Mouse (Mus musculus) heart, postnatal 0 days (tissue): ENCODE measurements around the gene Psme4. TPM values are rescaled to one million over a fixed set of nuclear protein-coding genes. Genes with fewer than 3 reads are reported as not detected.

ENCODE experiments used
- ATAC-seq: fragments of 200-750 bp; cut with Nextera tagmentation; 2 replicates; pipeline ENCODE4 v1.8.0; 2017; ENCODE audit warnings: low read depth, moderate number of reproducible peaks, moderate library complexity; ENCODE audit not compliant: insufficient read depth
- DNase-seq: peaks from one replicate; pipeline ENCODE4 v3.0.0-alpha.2; 2016; ENCODE audit warnings: low spot score
- H3K27ac ChIP-seq: fragments of 300-500 bp; sonication (generic); 2 replicates; pipeline ENCODE4 v1.5.1; 2014; ENCODE audit warnings: low read depth, mild to moderate bottlenecking
- H3K27me3 ChIP-seq: fragments of 300-500 bp; sonication (generic); 2 replicates; pipeline ENCODE4 v1.6.1; 2014; ENCODE audit warnings: low read length, mixed read lengths; ENCODE audit not compliant: control insufficient read depth, insufficient read depth
- H3K36me3 ChIP-seq: fragments of 300-500 bp; sonication (generic); replicated peaks from 2 replicates; pipeline ENCODE4 v1.6.1; 2014; ENCODE audit warnings: low read length, mixed read lengths; ENCODE audit not compliant: control insufficient read depth, insufficient read depth
- H3K4me1 ChIP-seq: fragments of 300-500 bp; sonication (generic); 2 replicates; pipeline ENCODE4 v1.6.1; 2014; ENCODE audit warnings: antibody characterized with exemption; ENCODE audit not compliant: control insufficient read depth, insufficient read depth
- H3K4me2 ChIP-seq: fragments of 300-500 bp; sonication (generic); 2 replicates; pipeline ENCODE4 v1.6.1; 2014; ENCODE audit warnings: low read depth, mild to moderate bottlenecking, low read length, moderate library complexity
- H3K4me3 ChIP-seq: fragments of 300-500 bp; sonication (generic); 2 replicates; pipeline ENCODE4 v1.5.1; 2014; ENCODE audit warnings: low read depth, low read length
- H3K9ac ChIP-seq: fragments of 300-500 bp; sonication (generic); replicated peaks from 2 replicates; pipeline ENCODE4 v1.6.1; 2014; ENCODE audit warnings: low read depth, low read length, mixed read lengths
- H3K9me3 ChIP-seq: fragments of 300-500 bp; sonication (generic); replicated peaks from 2 replicates; pipeline ENCODE4 v1.6.1; 2016; ENCODE audit warnings: low read length; ENCODE audit not compliant: control insufficient read depth
- CTCF ChIP-seq: IDR thresholded peaks from 2 replicates; pipeline ENCODE4 v1.5.1; 2016; ENCODE audit warnings: antibody characterized with exemption, control low read depth, low read depth
- EP300 ChIP-seq: IDR thresholded peaks from 2 replicates; pipeline ENCODE4 v1.6.1; 2016; ENCODE audit warnings: antibody characterized with exemption, low read depth
- whole genome bisulfite sequencing: fragments of 180-500 bp; shearing (Covaris S2); extraction: QIAGEN DNeasy Blood & Tissue Kit; methylation state at CpG from one replicate; pipeline ENCODE4 v1.1.7; 2014; 5-methylcytosine and 5-hydroxymethylcytosine counted together
- polyA plus RNA-seq: library from polyadenylated mRNA; unstranded; fragments of >200 nt; fragmentation: Nextera tagmentation; extraction: Ambion mirVana; gene quantifications from 2 replicates; pipeline ENCODE4 v1.2.1, GENCODE M21; 2015
- total RNA-seq: library from RNA; depleted of rRNA; stranded (reverse); fragments of >200 nt; gene quantifications from 2 replicates; pipeline ENCODE4 v1.2.3, GENCODE M21; 2014; ENCODE audit warnings: low replicate concordance

Psme4 gene
- total and polyA plus RNA-seq, 2 experiments from 2014 or later: 12.0 to 59.8 TPM

DNA sequence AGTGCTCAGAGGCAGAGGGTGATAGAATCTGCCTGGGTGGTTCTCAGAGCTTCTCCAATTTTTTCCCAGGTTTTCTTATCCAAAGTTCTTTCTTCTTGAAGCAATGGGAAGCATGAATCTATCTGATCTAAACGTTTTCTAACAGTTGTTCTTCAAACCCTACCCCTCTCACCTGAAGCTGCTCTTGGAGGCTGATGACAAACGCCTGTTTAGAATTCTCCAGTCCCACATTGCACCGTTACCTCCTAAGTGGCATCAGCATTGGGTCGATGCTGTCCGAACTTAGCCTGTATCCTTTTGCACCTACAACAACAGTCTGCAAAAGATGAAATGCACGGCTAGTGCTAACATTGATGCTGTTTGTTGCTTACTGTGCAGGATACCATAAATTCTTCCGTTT lies 10.1 kb upstream of the Psme4 start:
- Histone ChIP-seq H3K4me2 (no peak overlapping the region), H3K4me3 (no peak overlapping the region), H3K27me3 (no peaks in the 10 kb centered on the region), H3K36me3 (no peaks in the 10 kb centered on the region), H3K27ac (no peak overlapping the region), H3K9me3 (no peaks in the 10 kb centered on the region), H3K4me1 (no peaks in the 10 kb centered on the region), H3K9ac (no peak overlapping the region)
- 77% methylated on average over 7 of the region's 7 CpGs for WGBS
- ATAC-seq (no peak), DNase-seq (no peak)
- TF ChIP-seq EP300 (no peak), CTCF (no peak)

DNA sequence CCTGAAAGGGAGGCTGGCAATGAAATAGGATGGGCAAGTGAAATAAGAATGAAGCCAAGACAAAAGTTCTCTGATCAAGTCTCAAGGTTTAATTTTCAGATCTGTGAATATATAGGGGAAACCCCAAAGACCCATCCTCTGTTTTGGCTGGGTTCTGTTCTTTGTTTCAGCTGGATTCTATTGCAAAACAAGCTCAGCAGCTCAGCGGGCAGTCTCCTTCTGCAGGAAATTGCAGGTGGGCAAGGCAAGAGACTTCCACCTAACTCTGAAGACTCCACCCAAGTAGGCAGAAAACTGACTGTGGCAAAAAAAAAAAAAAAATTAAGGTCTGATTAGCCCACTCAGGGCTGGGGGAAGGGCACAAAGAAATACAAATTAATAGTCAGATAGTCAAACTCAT lies 9.6 kb upstream of the Psme4 start:
- Histone ChIP-seq H3K4me2 (no peak overlapping the region), H3K4me1 (no peaks in the 10 kb centered on the region), H3K27me3 (no peaks in the 10 kb centered on the region), H3K9ac (no peak overlapping the region), H3K9me3 (no peaks in the 10 kb centered on the region), H3K36me3 (no peaks in the 10 kb centered on the region), H3K4me3 (no peak overlapping the region), H3K27ac (no peak overlapping the region)
- no peak for DNase-seq
- no peak for TF ChIP-seq CTCF
- TF ChIP-seq EP300: no peak
- ATAC-seq: no peak
- 76% methylated on average over 1 of the region's 1 CpGs for WGBS

DNA sequence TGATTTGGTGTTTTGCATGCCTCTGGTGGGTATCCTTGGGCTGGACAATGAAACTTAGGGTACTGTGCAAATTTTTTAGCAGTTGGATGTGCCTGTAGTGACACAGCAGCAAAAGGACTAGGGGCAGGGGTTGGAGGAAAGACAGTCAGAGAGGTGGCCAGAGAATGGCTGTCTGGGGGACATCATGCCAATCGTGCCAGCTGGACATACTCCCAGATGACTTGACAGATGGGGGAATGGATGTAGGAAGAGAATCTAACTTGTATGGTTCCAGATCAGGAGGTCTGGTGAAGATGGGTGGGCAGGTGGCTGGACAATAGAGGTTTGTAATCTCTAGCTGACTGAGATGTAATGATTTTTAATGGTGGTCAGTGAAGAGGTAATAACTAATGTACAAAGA lies 6.5 kb upstream of the Psme4 start:
- Histone ChIP-seq H3K36me3 (no peaks in the 10 kb centered on the region), H3K27me3 (no peaks in the 10 kb centered on the region), H3K9me3 (no peaks in the 10 kb centered on the region), H3K4me2 (no peak overlapping the region), H3K4me1 (no peaks in the 10 kb centered on the region), H3K9ac (no peak overlapping the region), H3K27ac (no peak overlapping the region), H3K4me3 (no peak overlapping the region)
- no peak for ATAC-seq
- WGBS: 73% methylated on average over 1 of the region's 1 CpGs
- no peak for TF ChIP-seq CTCF
- TF ChIP-seq EP300: no peak
- no peak for DNase-seq

DNA sequence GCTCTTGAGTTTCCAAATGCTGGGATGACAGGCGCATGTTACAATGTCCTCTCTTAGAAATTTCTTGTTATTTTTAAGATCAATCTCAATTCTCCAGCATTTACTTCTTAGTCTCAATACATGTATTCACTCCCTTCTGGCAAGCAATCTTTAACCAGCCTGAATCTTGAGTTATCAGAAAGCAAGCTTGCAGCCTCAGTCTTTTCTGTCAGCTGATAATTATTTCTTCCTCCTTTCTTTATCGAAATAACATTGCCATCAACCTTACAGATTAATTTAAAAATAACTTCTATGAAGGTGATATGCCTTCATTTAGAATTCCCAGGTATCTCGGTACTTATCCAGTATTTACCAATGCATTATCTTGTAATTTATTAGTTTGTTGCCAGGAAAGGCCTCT lies 709 bp upstream of the Psme4 start:
- peak overlapping the region; percentile 99 for H3K9ac ChIP-seq

DNA sequence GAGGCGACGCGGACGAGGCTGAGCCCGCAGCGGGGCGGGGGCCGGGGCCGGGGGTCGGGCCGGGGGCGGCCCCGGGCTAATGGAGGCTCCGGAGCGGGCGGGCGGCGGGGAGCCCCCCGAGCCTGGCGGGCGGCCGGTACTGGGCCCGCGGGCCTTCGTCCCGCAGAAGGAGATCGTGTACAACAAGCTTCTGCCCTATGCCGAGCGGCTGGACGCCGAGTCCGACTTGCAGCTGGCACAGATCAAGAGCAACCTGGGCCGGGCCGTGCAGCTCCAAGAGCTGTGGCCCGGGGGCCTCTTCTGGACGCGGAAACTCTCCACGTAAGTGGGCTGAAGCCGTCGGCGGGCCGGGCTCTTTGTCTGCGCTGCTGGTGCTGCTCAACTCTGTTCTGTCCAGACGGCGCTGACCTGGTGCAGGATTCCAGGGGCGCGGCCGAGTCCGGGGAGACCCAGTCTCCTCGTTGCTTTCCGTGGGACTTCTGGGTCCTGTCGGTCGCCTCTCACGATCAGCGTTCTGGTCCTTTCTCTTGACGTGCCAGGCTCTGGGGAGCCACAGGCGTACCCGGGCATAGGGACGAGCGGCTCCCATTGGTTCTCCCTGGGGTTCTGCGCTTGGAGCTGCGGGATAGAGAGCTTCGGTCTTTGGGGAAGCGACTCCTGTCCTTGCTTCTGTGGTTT lies 517 bp downstream of the Psme4 start:
- Histone ChIP-seq H3K4me1 (peaks cover 18% of the 10 kb centered on the region), H3K36me3 (no peaks in the 10 kb centered on the region), H3K9me3 (no peaks in the 10 kb centered on the region), H3K27me3 (no peaks in the 10 kb centered on the region), H3K4me2 (peak overlapping the region; percentile 77), H3K27ac (peak overlapping the region; percentile 99), H3K9ac (peak overlapping the region; percentile 99), H3K4me3 (peak overlapping the region; percentile 99)
- peak; percentile 41 for DNase-seq
- TF ChIP-seq EP300: no peak
- TF ChIP-seq CTCF: no peak
- WGBS: under 1% methylated on average over 56 of the region's 64 CpGs
- peak; percentile 78 for ATAC-seq

More for the DNA sequence above, 709 bp upstream of the Psme4 start:
- H3K4me2 ChIP-seq: peak overlapping the region; percentile 77
- 67% methylated on average over 3 of the region's 3 CpGs for WGBS
- TF ChIP-seq EP300: no peak
- no peak for TF ChIP-seq CTCF
- peak overlapping the region; percentile 99 for H3K27ac ChIP-seq
- peak overlapping the region; percentile 99 for H3K4me3 ChIP-seq
- H3K4me1 ChIP-seq: peaks cover 16% of the 10 kb centered on the region
- H3K9me3 ChIP-seq: no peaks in the 10 kb centered on the region
- no peaks in the 10 kb centered on the region for H3K27me3 ChIP-seq
- DNase-seq: no peak
- ATAC-seq: no peak
- no peaks in the 10 kb centered on the region for H3K36me3 ChIP-seq
